Mouse (Mus musculus): ENCODE measurements at regions not wholly inside any gene's neighbourhood (a gene's known extent, or its start where the extent isn't known, plus 50 kb on each side); places are given as distances from the start of the nearest gene placed in this dataset.

GRCm38 (mm10) chr2:107965336-107966306 is 675.2 kb downstream of the Kcna4 start:
- 70% methylated on average over 7 of the region's 7 CpGs for WGBS
- DNase-seq (ENCODE audit: low spot score): no peak
- no peaks in the 10 kb centered on the region for H3K36me3 ChIP-seq (replicated peaks)
- H3K4me1 ChIP-seq: no peaks in the 10 kb centered on the region
- H3K4me3 ChIP-seq: no peak overlapping the region
- no peaks in the 10 kb centered on the region for H3K9me3 ChIP-seq
- H3K27ac ChIP-seq (replicated peaks): no peak overlapping the region
- no peaks in the 10 kb centered on the region for H3K27me3 ChIP-seq (replicated peaks; ENCODE audit: low read depth, poor library complexity, severe bottlenecking)

- no peaks in the 10 kb centered on the region for H3K4me1 ChIP-seq
- no peak overlapping the region for H3K27ac ChIP-seq (replicated peaks)
- DNase-seq (ENCODE audit: low spot score): no peak
- 51% methylated on average over 2 of the region's 2 CpGs for WGBS
- no peaks in the 10 kb centered on the region for H3K27me3 ChIP-seq (replicated peaks; ENCODE audit: low read depth, poor library complexity, severe bottlenecking)
- H3K9me3 ChIP-seq: no peaks in the 10 kb centered on the region
- H3K36me3 ChIP-seq (replicated peaks): no peaks in the 10 kb centered on the region
- H3K4me3 ChIP-seq: no peak overlapping the region
Observed at GRCm38 (mm10) chr2:107968526-107968925, 678.1 kb downstream of the Kcna4 start.

- Histone ChIP-seq H3K4me3 (no peak overlapping the region), H3K27ac (replicated peaks) (no peak overlapping the region), H3K27me3 (replicated peaks; ENCODE audit: low read depth, poor library complexity, severe bottlenecking) (no peaks in the 10 kb centered on the region), H3K4me1 (no peaks in the 10 kb centered on the region), H3K36me3 (replicated peaks) (no peaks in the 10 kb centered on the region), H3K9me3 (no peaks in the 10 kb centered on the region)
- no peak for DNase-seq (ENCODE audit: low spot score)
- WGBS: 84% methylated on average over 2 of the region's 2 CpGs
Observed at GRCm38 (mm10) chr2:107969526-107969925, 679.1 kb downstream of the Kcna4 start.

GRCm38 (mm10) chr2:107973528-107973927 is 683.1 kb downstream of the Kcna4 start:
- no peaks in the 10 kb centered on the region for H3K9me3 ChIP-seq
- no peak for DNase-seq (ENCODE audit: low spot score)
- H3K4me3 ChIP-seq: no peak overlapping the region
- H3K36me3 ChIP-seq (replicated peaks): no peaks in the 10 kb centered on the region
- H3K27ac ChIP-seq (replicated peaks): no peak overlapping the region
- WGBS: 74% methylated on average over 4 of the region's 4 CpGs
- no peaks in the 10 kb centered on the region for H3K4me1 ChIP-seq
- no peaks in the 10 kb centered on the region for H3K27me3 ChIP-seq (replicated peaks; ENCODE audit: low read depth, poor library complexity, severe bottlenecking)

- H3K27me3 ChIP-seq (replicated peaks; ENCODE audit: low read depth, poor library complexity, severe bottlenecking): no peaks in the 10 kb centered on the region
- no peak overlapping the region for H3K4me3 ChIP-seq
- no peaks in the 10 kb centered on the region for H3K4me1 ChIP-seq
- WGBS: 75% methylated on average over 6 of the region's 6 CpGs
- no peaks in the 10 kb centered on the region for H3K36me3 ChIP-seq (replicated peaks)
- no peaks in the 10 kb centered on the region for H3K9me3 ChIP-seq
- DNase-seq (ENCODE audit: low spot score): no peak
- no peak overlapping the region for H3K27ac ChIP-seq (replicated peaks)
Observed at GRCm38 (mm10) chr2:107994831-107995230, 704.4 kb downstream of the Kcna4 start.

- DNase-seq (ENCODE audit: low spot score): no peak
- no peaks in the 10 kb centered on the region for H3K27me3 ChIP-seq (replicated peaks; ENCODE audit: low read depth, poor library complexity, severe bottlenecking)
- H3K4me1 ChIP-seq: no peaks in the 10 kb centered on the region
- no peaks in the 10 kb centered on the region for H3K9me3 ChIP-seq
- no peak overlapping the region for H3K4me3 ChIP-seq
- WGBS: 90% methylated on average over 3 of the region's 3 CpGs
- H3K27ac ChIP-seq (replicated peaks): no peak overlapping the region
- H3K36me3 ChIP-seq (replicated peaks): no peaks in the 10 kb centered on the region
Observed at GRCm38 (mm10) chr2:108011534-108011933, 721.1 kb downstream of the Kcna4 start.

GRCm38 (mm10) chr2:108023206-108023605 is 732.8 kb downstream of the Kcna4 start:
- Histone ChIP-seq H3K27ac (replicated peaks) (no peak overlapping the region), H3K4me1 (no peaks in the 10 kb centered on the region), H3K27me3 (replicated peaks; ENCODE audit: low read depth, poor library complexity, severe bottlenecking) (no peaks in the 10 kb centered on the region), H3K9me3 (no peaks in the 10 kb centered on the region), H3K4me3 (no peak overlapping the region), H3K36me3 (replicated peaks) (no peaks in the 10 kb centered on the region)
- DNase-seq (ENCODE audit: low spot score): no peak
- WGBS: 62% methylated on average over 3 of the region's 3 CpGs

GRCm38 (mm10) chr2:108030657-108031056 is 740.2 kb downstream of the Kcna4 start:
- WGBS: 94% methylated on average over 2 of the region's 2 CpGs
- Histone ChIP-seq H3K36me3 (replicated peaks) (no peaks in the 10 kb centered on the region), H3K4me3 (no peak overlapping the region), H3K4me1 (peaks cover 8% of the 10 kb centered on the region; the same call in 1 of the 2 replicates), H3K27me3 (replicated peaks; ENCODE audit: low read depth, poor library complexity, severe bottlenecking) (no peaks in the 10 kb centered on the region), H3K9me3 (no peaks in the 10 kb centered on the region), H3K27ac (replicated peaks) (no peak overlapping the region)
- DNase-seq (ENCODE audit: low spot score): no peak

- Histone ChIP-seq H3K4me1 (peaks cover 8% of the 10 kb centered on the region; the same call in 1 of the 2 replicates), H3K9me3 (no peaks in the 10 kb centered on the region), H3K4me3 (no peak overlapping the region), H3K27ac (replicated peaks) (no peak overlapping the region), H3K36me3 (replicated peaks) (no peaks in the 10 kb centered on the region), H3K27me3 (replicated peaks; ENCODE audit: low read depth, poor library complexity, severe bottlenecking) (no peaks in the 10 kb centered on the region)
- 63% methylated on average over 3 of the region's 3 CpGs for WGBS
- no peak for DNase-seq (ENCODE audit: low spot score)
Observed at GRCm38 (mm10) chr2:108032301-108033013, 742.0 kb downstream of the Kcna4 start.

GRCm38 (mm10) chr2:108033328-108034182 is 743.1 kb downstream of the Kcna4 start:
- H3K4me3 ChIP-seq: no peak overlapping the region
- no peak for DNase-seq (ENCODE audit: low spot score)
- H3K4me1 ChIP-seq: peaks cover 8% of the 10 kb centered on the region; the same call in 1 of the 2 replicates
- 74% methylated on average over 8 of the region's 8 CpGs for WGBS
- no peaks in the 10 kb centered on the region for H3K9me3 ChIP-seq
- no peaks in the 10 kb centered on the region for H3K27me3 ChIP-seq (replicated peaks; ENCODE audit: low read depth, poor library complexity, severe bottlenecking)
- no peak overlapping the region for H3K27ac ChIP-seq (replicated peaks)
- no peaks in the 10 kb centered on the region for H3K36me3 ChIP-seq (replicated peaks)

GRCm38 (mm10) chr2:108034882-108035281 is 744.4 kb downstream of the Kcna4 start:
- Histone ChIP-seq H3K9me3 (no peaks in the 10 kb centered on the region), H3K27me3 (replicated peaks; ENCODE audit: low read depth, poor library complexity, severe bottlenecking) (no peaks in the 10 kb centered on the region), H3K27ac (replicated peaks) (no peak overlapping the region), H3K36me3 (replicated peaks) (no peaks in the 10 kb centered on the region), H3K4me3 (no peak overlapping the region), H3K4me1 (peaks cover 8% of the 10 kb centered on the region; the same call in 1 of the 2 replicates)
- no peak for DNase-seq (ENCODE audit: low spot score)
- WGBS: 65% methylated on average over 4 of the region's 4 CpGs

GRCm38 (mm10) chr2:108042086-108042485 is 751.6 kb downstream of the Kcna4 start:
- no peak for DNase-seq (ENCODE audit: low spot score)
- WGBS: 83% methylated on average over 2 of the region's 2 CpGs
- Histone ChIP-seq H3K4me1 (no peaks in the 10 kb centered on the region), H3K36me3 (replicated peaks) (no peaks in the 10 kb centered on the region), H3K27ac (replicated peaks) (no peak overlapping the region), H3K27me3 (replicated peaks; ENCODE audit: low read depth, poor library complexity, severe bottlenecking) (no peaks in the 10 kb centered on the region), H3K4me3 (no peak overlapping the region), H3K9me3 (no peaks in the 10 kb centered on the region)

Data from embryonic facial prominence, embryonic 10.5 days (tissue).